Mouse (Mus musculus) fat pad, adult 2 months (tissue): ENCODE results near the gene Rtkn.

ENCODE experiments used
- DNase-seq: peaks from one replicate; pipeline ENCODE4 v3.0.0-alpha.2; 2011; ENCODE audit warnings: low read depth, low spot score; ENCODE audit errors: extremely low read depth

Rtkn gene

DNA sequence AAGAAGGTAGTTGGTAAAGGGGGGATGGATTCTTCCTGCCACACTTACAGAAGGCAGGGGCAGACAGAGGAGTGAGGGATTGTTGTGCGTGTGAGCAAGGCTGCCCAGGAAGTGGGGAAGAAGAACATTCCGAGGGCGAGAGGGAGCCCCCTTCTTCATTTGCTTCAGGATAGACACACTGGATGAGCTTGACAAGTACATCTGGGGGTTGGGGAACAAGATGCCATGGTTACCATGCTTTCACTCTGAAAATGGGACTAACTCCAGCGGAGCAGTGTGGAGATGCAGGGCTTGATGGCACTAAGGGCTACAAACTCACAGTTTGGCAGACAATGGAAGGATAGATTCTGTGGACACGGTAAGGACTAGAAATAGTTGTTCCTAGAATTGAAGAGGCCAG, 35.8 kb downstream of the Rtkn start:
- DNase-seq = no peak

- DNase-seq = no peak
These were observed 37.1 kb downstream of the Rtkn start for GRCm38 (mm10) chr6:83172240-83172920.

GRCm38 (mm10) chr6:83175996-83176395, 40.7 kb downstream of the Rtkn start:
- DNase-seq = no peak

DNA sequence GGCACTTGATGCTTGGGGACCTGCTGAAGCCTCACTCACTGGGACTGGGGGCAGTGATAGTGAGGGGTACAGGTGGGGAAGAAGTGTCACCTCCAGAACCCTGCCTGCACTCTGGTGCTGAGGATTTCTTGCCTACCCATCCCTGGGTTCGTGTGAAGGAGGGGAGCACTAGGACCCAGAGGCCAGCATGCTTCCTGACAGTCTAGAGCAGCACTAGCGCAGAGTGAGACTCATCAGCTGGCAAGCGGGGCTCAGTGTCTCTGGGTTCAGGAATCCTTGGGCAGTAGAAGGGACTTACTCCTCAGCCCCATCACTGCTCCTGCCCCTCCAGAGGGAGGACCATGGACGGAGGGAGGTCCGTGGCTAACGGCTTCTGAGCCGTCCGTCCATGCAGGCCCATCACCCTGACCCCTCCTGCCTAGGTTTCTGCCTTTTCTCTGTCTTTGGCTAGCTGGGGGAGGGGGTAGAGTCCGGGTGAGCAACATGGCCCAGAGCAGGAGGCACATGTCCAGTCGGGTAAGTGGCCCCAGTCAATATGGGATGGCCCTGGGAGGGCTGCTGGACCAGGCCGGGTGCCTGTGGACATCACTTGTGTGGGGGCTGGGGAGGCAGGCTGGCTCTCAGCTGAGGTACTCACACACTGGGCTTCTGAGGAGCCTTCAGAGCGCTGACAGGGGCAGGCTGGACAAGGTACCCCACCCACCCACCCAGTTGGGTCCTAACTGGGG, 44.3 kb downstream of the Rtkn start:
- DNase-seq = no peak

GRCm38 (mm10) chr6:83180605-83181004, 45.3 kb downstream of the Rtkn start:
- DNase-seq = no peak

GRCm38 (mm10) chr6:83184858-83185435, 49.7 kb downstream of the Rtkn start:
- DNase-seq = no peak

DNA sequence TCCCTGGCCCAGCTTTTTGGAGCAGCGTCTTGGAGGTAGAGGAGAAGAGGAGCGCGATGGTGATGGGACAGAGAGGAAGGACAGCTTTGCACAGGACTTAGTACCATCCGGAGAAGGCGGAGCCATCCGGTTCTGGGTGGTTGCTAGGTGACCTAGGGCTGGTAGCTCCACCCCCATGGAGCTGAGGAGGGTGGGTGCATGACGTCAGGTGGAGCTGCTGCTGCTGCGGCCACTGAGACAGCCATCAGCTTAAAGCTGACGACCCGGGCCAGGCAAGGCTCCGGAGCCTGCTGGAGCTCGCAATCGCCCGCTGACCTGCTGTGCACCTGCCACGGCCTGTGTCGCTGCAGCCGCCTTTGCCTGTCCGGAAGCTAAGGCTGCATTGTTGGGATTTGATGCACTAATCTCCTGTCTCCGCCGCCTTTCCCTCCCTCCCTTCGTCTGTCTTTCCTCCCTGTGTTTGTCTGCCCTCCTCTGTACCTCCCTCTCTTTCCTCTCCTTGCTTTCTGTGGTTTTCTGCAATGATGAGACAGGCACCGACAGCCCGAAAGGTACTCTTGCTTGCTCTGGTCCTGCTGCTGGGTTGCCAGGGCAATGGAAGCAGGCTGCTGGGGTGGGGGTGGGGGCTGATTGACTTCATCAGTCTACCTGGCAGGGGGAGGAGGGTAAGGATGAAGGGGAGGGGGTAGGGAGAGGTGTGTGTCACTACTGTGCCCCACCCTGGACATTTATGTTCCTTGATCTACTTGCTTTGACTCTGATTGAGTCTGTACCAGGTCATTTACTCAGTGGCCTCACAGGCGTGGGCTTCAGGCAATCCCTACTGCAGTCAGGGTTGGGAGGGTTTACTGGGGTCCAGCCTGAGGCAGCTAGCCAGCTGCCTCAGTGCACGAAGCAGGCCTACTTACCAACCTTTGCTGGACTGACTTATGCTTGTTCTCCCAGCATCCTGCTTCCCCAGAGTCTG, 50.9 kb downstream of the Rtkn start:
- no peak for DNase-seq

GRCm38 (mm10) chr6:83186946-83187345, 51.7 kb downstream of the Rtkn start:
- no peak for DNase-seq

DNA sequence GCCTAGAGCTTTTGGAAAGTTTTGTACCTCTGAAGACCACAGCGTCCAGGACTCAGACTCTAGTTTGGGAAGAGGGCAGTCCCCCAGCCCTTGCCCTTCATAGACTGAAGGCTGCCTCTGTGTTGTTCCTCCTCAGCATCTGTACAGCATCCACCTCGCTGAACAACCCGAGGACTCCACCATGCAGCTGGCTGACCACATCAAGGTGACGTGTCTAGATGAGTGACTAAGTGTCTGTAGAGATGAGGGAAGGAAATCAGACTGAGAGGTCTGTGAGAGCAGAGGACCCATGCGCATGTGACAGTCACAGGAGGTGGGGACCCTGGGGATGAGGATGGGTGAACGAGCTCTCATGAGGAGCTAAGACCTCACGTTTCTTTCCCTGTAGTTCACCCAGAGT, 58.3 kb downstream of the Rtkn start:
- DNase-seq = no peak

GRCm38 (mm10) chr6:83197345-83198004, 62.2 kb downstream of the Rtkn start:
- DNase-seq = no peak
